Mouse (Mus musculus) liver, embryonic 14.5 days (tissue): Measurements from ENCODE around the gene Cfap54.

Experiments used
- CTCF ChIP-seq: IDR thresholded peaks from 2 replicates; pipeline ENCODE4 v1.5.1; 2016; ENCODE audit warnings: antibody characterized with exemption, low read depth, control low read depth
- EP300 ChIP-seq: IDR thresholded peaks from 2 replicates; pipeline ENCODE4 v1.6.1; 2016; ENCODE audit warnings: antibody characterized with exemption, low read depth

GRCm38 (mm10) chr10:93081133-93081779 lies at the start of gene Cfap54:
- peak; percentile 99 for TF ChIP-seq CTCF
- no peak for TF ChIP-seq EP300
